Mouse (Mus musculus) retina, embryonic 14.5 days (tissue): ENCODE measurements around the gene Cep70.

ENCODE experiments used
- DNase-seq: peaks from one replicate; pipeline ENCODE4 v3.0.0-alpha.2; 2015; ENCODE audit warnings: low spot score

Cep70 gene

GRCm38 (mm10) chr9:99320006-99320405, 76.8 kb downstream of the Cep70 start:
- no peak for DNase-seq

GRCm38 (mm10) chr9:99325208-99325929, 82.2 kb downstream of the Cep70 start:
- DNase-seq, result no peak

DNA sequence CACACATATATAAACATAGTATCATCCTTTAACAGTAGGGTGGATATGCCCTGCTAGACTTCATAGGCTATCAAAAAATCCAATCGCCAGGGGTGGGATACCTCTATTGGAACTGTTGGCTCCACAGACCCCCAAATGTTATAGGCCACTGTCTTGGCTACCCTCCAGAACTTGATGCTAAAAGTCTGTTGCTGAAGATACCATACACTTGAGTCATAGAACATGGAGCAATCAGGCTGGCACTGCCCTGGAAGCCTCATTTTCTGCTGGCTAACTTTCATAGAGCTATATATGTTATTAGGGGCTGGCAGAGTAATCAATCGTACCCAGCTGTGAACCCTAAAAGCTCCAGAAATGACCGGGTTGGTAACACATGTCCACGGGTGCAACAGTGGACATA, 82.8 kb downstream of the Cep70 start:
- DNase-seq, result no peak

- no peak for DNase-seq
Measured at GRCm38 (mm10) chr9:99326881-99327280, 83.7 kb downstream of the Cep70 start.

GRCm38 (mm10) chr9:99336538-99336937, 93.4 kb downstream of the Cep70 start:
- no peak for DNase-seq

DNA sequence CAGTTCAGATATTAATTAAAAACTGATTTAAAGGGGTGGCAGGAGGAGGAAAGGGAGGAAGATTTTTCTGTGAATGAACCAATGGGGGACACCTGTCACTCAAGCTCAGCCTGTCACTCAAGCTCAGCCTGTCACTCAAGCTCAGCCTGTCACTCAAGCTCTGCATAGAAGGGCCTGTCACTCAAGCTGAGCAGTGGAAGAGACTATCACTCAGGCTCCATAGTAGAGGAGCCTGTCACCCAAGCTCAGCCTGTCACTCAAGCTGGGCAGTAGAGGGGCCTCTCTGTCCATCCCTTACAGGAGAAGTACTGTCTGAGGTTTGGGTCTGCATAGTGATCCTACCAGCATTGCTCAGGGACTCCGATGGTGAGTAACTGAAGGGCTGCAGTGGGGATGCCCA, 95.1 kb downstream of the Cep70 start:
- DNase-seq, result no peak

DNA sequence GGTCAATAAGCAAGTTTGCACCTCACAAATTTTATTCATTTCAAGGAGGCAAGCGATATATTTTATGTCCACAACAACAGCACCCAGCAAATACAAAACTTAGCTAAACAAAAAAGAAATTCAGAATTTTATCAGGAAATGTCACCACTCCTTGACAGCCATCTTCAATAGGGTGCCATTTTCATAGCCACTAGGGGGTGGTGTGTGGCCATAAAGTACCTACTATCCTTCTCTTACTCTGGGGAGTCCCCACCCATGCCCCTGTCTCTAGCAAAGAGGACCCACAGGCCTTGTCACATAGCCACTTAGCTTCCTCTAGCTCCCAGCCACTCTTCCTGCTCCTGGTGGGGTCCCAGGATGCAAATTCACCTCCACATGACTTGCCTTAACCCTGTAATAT, 96.0 kb downstream of the Cep70 start:
- DNase-seq, result no peak

DNA sequence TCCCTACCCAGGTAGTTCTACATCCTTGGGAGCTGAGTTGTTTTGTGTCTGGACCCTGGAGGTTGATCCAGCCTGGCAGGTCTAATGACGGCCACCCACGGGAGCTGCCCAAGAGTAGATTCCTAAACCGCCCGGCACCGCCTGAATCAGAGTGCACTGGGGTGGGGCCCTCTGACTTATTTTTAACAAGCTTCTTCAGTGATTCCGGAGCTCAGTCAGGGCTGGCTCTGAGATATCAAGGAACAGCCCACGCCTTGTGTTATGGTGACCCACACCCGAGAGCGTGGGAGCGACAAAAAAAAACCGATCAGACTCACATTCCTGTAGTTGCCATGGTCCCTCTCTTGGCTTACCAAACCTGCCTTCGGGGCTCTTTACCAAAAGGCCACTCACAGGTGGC, 97.0 kb downstream of the Cep70 start:
- no peak for DNase-seq

GRCm38 (mm10) chr9:99341600-99341999, 98.4 kb downstream of the Cep70 start:
- DNase-seq, result no peak

GRCm38 (mm10) chr9:99345351-99345792, 102.2 kb downstream of the Cep70 start:
- peak; percentile 20 for DNase-seq
